Mouse (Mus musculus): ENCODE measurements around the gene Mapk11.

- no peak for TF ChIP-seq CTCF (IDR thresholded peaks at IDR 0.05; ENCODE audit: low read depth, low read length)
- TF ChIP-seq POLR2A (IDR thresholded peaks at IDR 0.05; ENCODE audit: insufficient read depth, low read length) = no peak
Measured at GRCm38 (mm10) chr15:89140659-89141252, 8.7 kb downstream of the Mapk11 start, which contains the start of gene Mapk12.

Measured in ES-Bruce4 (cell line).